Mouse (Mus musculus) cortical plate, adult 2 months (tissue): ENCODE measurements around the gene Arvcf.

Experiments
- CTCF ChIP-seq: fragments of 200-500 bp; IDR thresholded peaks from 2 replicates; pipeline ENCODE4 v1.5.1; 2011; ENCODE audit warnings: mild to moderate bottlenecking, control low read depth, low read length; ENCODE audit not compliant: insufficient read depth; ENCODE audit errors: extremely low read depth
- POLR2A ChIP-seq: fragments of 200-500 bp; IDR thresholded peaks from 2 replicates; pipeline ENCODE4 v1.6.1; 2011; ENCODE audit warnings: mild to moderate bottlenecking, low read length, control low read depth; ENCODE audit not compliant: insufficient read depth; ENCODE audit errors: extremely low read depth

DNA sequence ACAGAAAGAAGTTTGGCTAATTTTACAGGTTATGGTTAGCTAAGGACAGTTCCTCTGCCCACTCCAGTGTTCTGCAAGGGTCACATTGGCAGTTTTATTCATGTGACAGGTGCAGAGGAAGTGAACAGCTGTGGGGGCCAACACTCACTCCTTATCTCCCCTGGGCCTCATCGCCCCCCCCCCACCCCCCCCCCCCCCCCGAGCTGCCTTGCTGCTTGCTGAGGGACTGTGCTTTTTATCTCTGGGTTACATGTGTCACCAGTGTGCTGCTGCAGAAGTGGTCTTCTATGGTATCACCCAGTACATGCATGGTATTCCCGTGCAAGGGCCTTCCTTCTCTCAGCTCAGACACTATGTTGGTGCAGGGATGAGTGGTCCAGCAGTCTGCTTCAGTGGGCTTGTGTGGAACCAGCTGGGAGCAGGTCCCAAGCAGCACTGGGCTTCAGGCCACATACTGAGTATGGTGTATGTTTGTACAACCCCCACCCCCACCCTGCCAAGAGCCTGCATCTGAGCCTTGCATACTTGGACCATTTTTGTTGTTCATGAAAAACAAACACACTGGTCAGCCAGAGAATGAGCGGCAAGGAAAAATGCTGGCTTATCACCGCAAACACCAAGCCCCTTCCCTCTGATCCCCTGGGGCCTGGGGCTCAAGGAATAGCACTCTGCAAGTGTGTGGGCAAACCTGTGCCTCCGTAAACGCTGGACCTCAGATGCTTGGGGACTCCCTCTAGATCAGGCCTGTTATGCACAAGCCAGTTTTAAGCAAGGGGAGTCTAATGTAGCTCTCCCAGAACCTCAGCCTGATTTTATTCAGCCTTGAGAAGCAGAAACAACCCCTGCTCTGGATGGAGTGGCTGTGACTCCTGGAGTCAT is 40.0 kb downstream of the Arvcf start:
- TF ChIP-seq CTCF (no peak), POLR2A (no peak)
